Comparison of ENCODE assay signal across 14 mouse cellular contexts in the genomic region with DNA sequence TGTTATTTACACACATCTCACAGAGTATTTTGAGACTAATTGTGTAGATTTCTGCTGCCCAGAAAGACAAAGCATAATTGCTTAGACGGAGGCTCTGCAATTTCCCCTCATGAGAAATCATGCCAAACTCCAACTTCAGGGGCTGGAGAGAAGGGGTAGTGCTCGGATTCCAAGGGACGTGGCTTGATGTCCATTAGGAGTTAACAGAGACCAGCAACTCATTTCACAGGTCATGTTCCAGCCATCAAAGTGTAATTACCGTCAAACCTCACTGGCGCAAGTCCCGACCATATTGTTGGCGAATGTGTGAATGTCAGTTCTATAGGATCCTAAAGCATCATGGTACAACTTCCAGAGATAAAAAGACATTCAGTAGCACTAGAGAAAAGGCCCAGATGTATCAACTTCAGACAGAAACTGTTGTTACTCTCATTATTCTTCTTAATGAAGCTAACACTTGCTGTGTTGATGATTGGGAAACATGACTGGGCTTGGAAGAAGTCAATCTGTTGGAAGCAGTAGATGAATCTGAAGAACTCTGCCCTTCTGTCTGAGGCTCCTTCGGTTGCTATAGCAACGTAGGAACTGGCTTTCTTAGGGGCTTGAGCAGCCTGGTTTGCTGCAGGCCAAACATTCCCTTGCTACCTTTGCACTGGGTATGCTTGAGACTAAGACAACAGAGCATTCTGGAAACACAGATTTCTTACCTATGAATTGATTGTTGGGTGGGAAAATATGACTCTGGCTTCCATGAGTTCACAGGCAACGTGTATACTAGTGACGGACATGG.
DNase-seq lines count a peak whose midpoint lies in the region; ATAC-seq lines count a peak whose summit lies in the region.
"Had no signal": no experiment of that assay in that cellular context is flagged by ENCODE, and none has a peak within 500 bp of the region (broad histone marks: within the 10 kb centered on the region; RNA-seq: fewer than 3 reads in every experiment).

No protein-coding gene starts in this region.

- H3K4me1 ChIP-seq in hindbrain, embryonic 15.5 days (replicated peaks): peaks cover 31% of the 10 kb centered on the region
- H3K4me1 ChIP-seq in hindbrain, embryonic 10.5 days (replicated peaks): peaks cover 23% of the 10 kb centered on the region

- H3K36me3 ChIP-seq in hindbrain, embryonic 15.5 days: no peaks in the 10 kb centered on the region
- H3K36me3 ChIP-seq in hindbrain, embryonic 10.5 days: no peaks in the 10 kb centered on the region

- ATAC-seq in hindbrain, embryonic 15.5 days (ENCODE audit: low FRiP score, low read depth): peak; percentile 65; the same call in 1 of the 2 replicates
- ATAC-seq: CD4-positive, CD25-positive, alpha-beta regulatory T cell, adult 4 months; inflammation-experienced regulatory T-cells, adult 6 months had no signal

- no peaks in the 10 kb centered on the region for H3K9me3 ChIP-seq in hindbrain, embryonic 15.5 days
- H3K9me3 ChIP-seq in hindbrain, embryonic 10.5 days: no peaks in the 10 kb centered on the region

- no peak for DNase-seq in hindbrain, embryonic 10.5 days (ENCODE audit: low spot score)
- peak; percentile 39 for DNase-seq in R1 (ENCODE audit: low read depth, low spot score)
- peak; percentile 29 for DNase-seq in ZHBTc4 (ENCODE audit: low read depth, low spot score)
- peak; percentile 53 for DNase-seq in hindlimb bud, embryonic 11.5 days (ENCODE audit: extremely low spot score, low read depth, low spot score)
- DNase-seq in cerebellum, adult 9-10 months: no peak
- no peak for DNase-seq in frontal cortex, postnatal 14 days (ENCODE audit: low spot score in 2 of 2)
- DNase-seq: cerebellum, adult 11 months; kidney, adult 9 months; left cerebral cortex, postnatal 4 days; lung, postnatal 14 days had no signal

- H3K4me2 ChIP-seq in hindbrain, embryonic 15.5 days: no peak overlapping the region

- WGBS in hindbrain, embryonic 15.5 days: 63% methylated on average over 11 of the region's 11 CpGs
- 72% methylated on average over 11 of the region's 11 CpGs for WGBS in hindbrain, embryonic 10.5 days

- no peak overlapping the region for H3K4me3 ChIP-seq in hindbrain, embryonic 15.5 days
- H3K4me3 ChIP-seq in hindbrain, embryonic 10.5 days: no peak overlapping the region

- no peaks in the 10 kb centered on the region for H3K27me3 ChIP-seq in hindbrain, embryonic 15.5 days
- H3K27me3 ChIP-seq in hindbrain, embryonic 10.5 days (ENCODE audit: insufficient read depth, poor library complexity, severe bottlenecking): peaks cover 72% of the 10 kb centered on the region

- H3K9ac ChIP-seq in hindbrain, embryonic 15.5 days: no peak overlapping the region
- H3K9ac ChIP-seq: liver, embryonic 14.5 days had no signal

- H3K27ac ChIP-seq in hindbrain, embryonic 15.5 days (replicated peaks): no peak overlapping the region
- no peak overlapping the region for H3K27ac ChIP-seq in hindbrain, embryonic 10.5 days
- H3K27ac ChIP-seq: liver, embryonic 14.5 days had no signal

Comparison
In these comparisons a context has a peak if more than half of its experiments do, and no peak if none do; other contexts are left out.
1. DNase-seq: peak in R1 (single experiment), ZHBTc4 (single experiment) and hindlimb bud, embryonic 11.5 days (single experiment); none in hindbrain, embryonic 10.5 days (single experiment), cerebellum, adult 9-10 months (single experiment) and frontal cortex, postnatal 14 days (0 of 2).